Mouse (Mus musculus) left cerebral cortex, adult 9 months (tissue): ENCODE measurements at regions not wholly inside any gene's neighbourhood (a gene's known extent, or its start where the extent isn't known, plus 50 kb on each side); places are given as distances from the start of the nearest gene placed in this dataset.

Experiments
- DNase-seq, 2 experiments: peaks; one replicate each; pipeline ENCODE4 v3.0.0; 2022; ENCODE audit warnings: low spot score in 2 of 2

GRCm38 (mm10) chr19:52565401-52565800, 301.3 kb downstream of the Ins1 start:
- DNase-seq = no peak

GRCm38 (mm10) chr19:52534758-52535157, 270.7 kb downstream of the Ins1 start:
- no peak for DNase-seq

- DNase-seq = no peak
Measured at GRCm38 (mm10) chr19:52525509-52525908, 261.4 kb downstream of the Ins1 start.

GRCm38 (mm10) chr19:52503331-52503730, 239.2 kb downstream of the Ins1 start:
- DNase-seq = no peak
